Mouse (Mus musculus): ENCODE measurements at regions not wholly inside any gene's neighbourhood (a gene's known extent, or its start where the extent isn't known, plus 50 kb on each side); places are given as distances from the start of the nearest gene placed in this dataset.

GRCm38 (mm10) chr14:61680818-61681707 is 73.8 kb downstream of the Kcnrg start:
- TF ChIP-seq POLR2A (IDR thresholded peaks at IDR 0.05; ENCODE audit: control insufficient read depth in 1 of 2, insufficient read depth in 1 of 2, low read depth in 1 of 2, low read length in 2 of 2, poor library complexity in 1 of 2): peak; percentile 12 to 26; a peak in 2 of 4 replicates
- TF ChIP-seq CTCF (IDR thresholded peaks at IDR 0.05 in 2 of 3, conservative IDR thresholded peaks at IDR 0.05 in 1 of 3; ENCODE audit: control insufficient read depth in 1 of 3, insufficient read depth in 1 of 3, low read depth in 2 of 3, low read length in 3 of 3, poor library complexity in 1 of 3, severe bottlenecking in 1 of 3): no peak; a peak in 1 of 6 replicates
- TF ChIP-seq ZMIZ1 (IDR thresholded peaks at IDR 0.05; ENCODE audit: low read depth, low read length): peak; percentile 36; the same call in 1 of the 2 replicates
- TF ChIP-seq SIN3A (IDR thresholded peaks at IDR 0.05; ENCODE audit: low read length): peak; percentile 70
- no peak; the same call in 1 of the 2 replicates for TF ChIP-seq TCF12 (IDR thresholded peaks at IDR 0.05; ENCODE audit: low read depth, low read length)
- peak; percentile 93; the same call in 1 of the 2 replicates for TF ChIP-seq E2F4 (IDR thresholded peaks at IDR 0.05; ENCODE audit: borderline replicate concordance, low read depth, low read length)
- peak in 1 of 2 experiments; percentile 25; a peak in 3 of 4 replicates for TF ChIP-seq EP300 (IDR thresholded peaks at IDR 0.05; ENCODE audit: low read depth in 1 of 2, low read length in 2 of 2)
- no peak for TF ChIP-seq ZNF384 (IDR thresholded peaks at IDR 0.05; ENCODE audit: low read depth, low read length)

All from MEL (cell line).